Mouse (Mus musculus) spleen, embryonic (tissue): Measurements from ENCODE around the gene Sec24c.

Experiments used
- CTCF ChIA-PET: fragments of 350-600 bp; sonication (Branson Sonifier 250); formaldehyde crosslinking; loops from one replicate; lab custom pipeline; 2022; lab: Charles Lee

Gene Sec24c

GRCm38 (mm10) chr14:20733041-20733951, 59.2 kb downstream of the Sec24c start:
- CTCF ChIA-PET = no interaction called here

- CTCF ChIA-PET = no interaction called here
Measured at GRCm38 (mm10) chr14:20733952-20734774, 60.1 kb downstream of the Sec24c start, which contains the start of gene Ndst2. Gene Ndst2, minus strand, starts transcription at chr14:20734562.

GRCm38 (mm10) chr14:20735052-20735451, 60.9 kb downstream of the Sec24c start:
- CTCF ChIA-PET = no interaction called here

- CTCF ChIA-PET = no interaction called here
Measured at GRCm38 (mm10) chr14:20735892-20736390, 61.8 kb downstream of the Sec24c start.

- CTCF ChIA-PET = no interaction called here
Measured at GRCm38 (mm10) chr14:20737306-20737705, 63.2 kb downstream of the Sec24c start.

- CTCF ChIA-PET = no interaction called here
Measured at GRCm38 (mm10) chr14:20738511-20738910, 64.4 kb downstream of the Sec24c start.

GRCm38 (mm10) chr14:20741301-20741700, 67.2 kb downstream of the Sec24c start:
- CTCF ChIA-PET = no interaction called here

- CTCF ChIA-PET = interaction anchor here (0.6 kb wide), 1 partner anchor 198 kb away, joined by 4 read pairs; no protein-coding TSS in a partner anchor
Measured at GRCm38 (mm10) chr14:20743614-20744013, 69.5 kb downstream of the Sec24c start.
